Mouse (Mus musculus): ENCODE measurements at regions not wholly inside any gene's neighbourhood (a gene's known extent, or its start where the extent isn't known, plus 50 kb on each side); places are given as distances from the start of the nearest gene placed in this dataset.

DNA sequence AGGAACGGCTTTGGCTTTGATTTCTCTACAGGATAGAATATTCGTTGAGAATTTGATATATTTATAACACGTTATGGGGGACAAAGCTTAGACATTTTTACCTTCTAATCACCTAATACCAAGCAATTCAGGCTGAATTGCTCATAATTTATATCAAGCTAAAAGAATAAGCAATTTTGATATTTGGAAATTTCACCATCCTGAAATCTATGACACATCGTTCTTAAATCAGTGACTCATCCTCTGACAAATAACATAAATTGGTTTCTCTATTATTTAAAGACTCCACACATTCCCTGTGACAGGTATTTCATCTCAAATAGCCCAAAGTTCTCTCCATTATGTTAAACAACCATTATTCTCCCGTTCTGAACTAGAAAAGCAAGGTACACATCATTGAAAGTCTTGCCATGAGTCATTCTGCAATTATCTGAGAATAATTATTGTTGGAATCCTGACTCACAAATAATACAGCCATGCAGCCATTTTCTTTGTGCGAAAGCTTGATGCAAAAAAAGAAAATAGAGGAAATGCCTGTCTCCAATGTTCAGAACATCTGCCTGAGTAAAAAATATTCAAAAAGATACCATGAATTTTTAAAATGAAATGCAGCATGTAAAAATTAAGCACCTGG, 182.3 kb upstream of the BC052040 start:
- no peak for DNase-seq (ENCODE audit: low read depth, low spot score)
- H3K27ac ChIP-seq (ENCODE audit: control insufficient read depth, low read depth, low read length), result no peak overlapping the region
- no peaks in the 10 kb centered on the region for H3K27me3 ChIP-seq (ENCODE audit: control insufficient read depth in 1 of 2, insufficient read depth in 2 of 2, low read length in 2 of 2)
- H3K9me3 ChIP-seq (replicated peaks; ENCODE audit: insufficient read depth, low read length), result no peaks in the 10 kb centered on the region
- no peak overlapping the region for H3K9ac ChIP-seq (ENCODE audit: control insufficient read depth, low read depth, low read length, poor library complexity, severe bottlenecking)
- no peak overlapping the region for H3K4me3 ChIP-seq (ENCODE audit: control insufficient read depth in 1 of 2, insufficient read depth in 1 of 2, low read depth in 2 of 2, low read length in 2 of 2)
- no peaks in the 10 kb centered on the region for H3K36me3 ChIP-seq (ENCODE audit: control insufficient read depth in 1 of 2, insufficient read depth in 2 of 2, low read length in 2 of 2)
- H3K4me1 ChIP-seq (ENCODE audit: control insufficient read depth in 1 of 2, insufficient read depth in 2 of 2, low read length in 2 of 2), result no peaks in the 10 kb centered on the region
- TF ChIP-seq HCFC1 (IDR thresholded peaks at IDR 0.05; ENCODE audit: low read depth, low read length) (no peak), ZKSCAN1 (IDR thresholded peaks at IDR 0.05; ENCODE audit: low read depth, low read length) (no peak), ZMIZ1 (IDR thresholded peaks at IDR 0.05; ENCODE audit: low read depth, low read length) (no peak), MAX (IDR thresholded peaks at IDR 0.05; ENCODE audit: low read length) (no peak), POLR2A (IDR thresholded peaks at IDR 0.05; ENCODE audit: control insufficient read depth in 1 of 2, insufficient read depth in 1 of 2, low read depth in 1 of 2, low read length in 2 of 2, poor library complexity in 1 of 2) (no peak), E2F4 (IDR thresholded peaks at IDR 0.05; ENCODE audit: borderline replicate concordance, low read depth, low read length) (no peak), TBP (IDR thresholded peaks at IDR 0.05; ENCODE audit: low read depth, low read length) (no peak), KAT2A (conservative IDR thresholded peaks at IDR 0.05; ENCODE audit: low read depth, low read length) (no peak), NELFE (IDR thresholded peaks at IDR 0.05; ENCODE audit: low read depth, low read length) (no peak)
- no peaks in the 10 kb centered on the region for H3K79me2 ChIP-seq (ENCODE audit: control insufficient read depth, insufficient read depth, low read length, poor library complexity)

DNA sequence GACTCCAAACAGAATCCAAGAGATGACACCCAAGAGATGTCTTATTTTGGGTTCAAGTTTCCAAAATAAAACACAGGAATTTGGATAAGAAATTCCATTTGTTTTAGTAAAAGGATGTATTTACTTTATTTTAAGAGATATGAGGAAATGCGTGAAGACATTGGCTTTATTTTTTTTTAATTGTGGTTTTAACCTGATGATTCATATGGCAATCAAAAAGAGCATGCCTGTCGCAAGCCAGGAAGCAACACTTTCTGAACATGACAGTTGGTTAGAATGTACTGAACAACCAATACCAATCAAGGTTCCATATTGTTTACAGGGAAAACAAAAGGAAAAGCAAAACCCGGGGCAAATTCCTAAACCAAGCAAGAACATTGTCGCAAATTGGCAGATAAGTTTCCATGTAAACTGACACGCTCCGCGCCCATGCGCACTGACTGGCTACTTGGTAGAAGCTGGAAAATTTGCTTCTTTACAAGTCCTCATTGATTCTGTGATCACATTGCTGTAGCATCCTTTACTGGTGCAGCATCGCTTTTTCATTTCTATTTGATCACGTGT, 181.4 kb upstream of the BC052040 start:
- Histone ChIP-seq H3K27ac (ENCODE audit: control insufficient read depth, low read depth, low read length) (no peak overlapping the region), H3K9me3 (replicated peaks; ENCODE audit: insufficient read depth, low read length) (no peaks in the 10 kb centered on the region), H3K4me3 (ENCODE audit: control insufficient read depth in 1 of 2, insufficient read depth in 1 of 2, low read depth in 2 of 2, low read length in 2 of 2) (no peak overlapping the region), H3K27me3 (ENCODE audit: control insufficient read depth in 1 of 2, insufficient read depth in 2 of 2, low read length in 2 of 2) (no peaks in the 10 kb centered on the region), H3K4me1 (ENCODE audit: control insufficient read depth in 1 of 2, insufficient read depth in 2 of 2, low read length in 2 of 2) (no peaks in the 10 kb centered on the region), H3K79me2 (ENCODE audit: control insufficient read depth, insufficient read depth, low read length, poor library complexity) (no peaks in the 10 kb centered on the region), H3K9ac (ENCODE audit: control insufficient read depth, low read depth, low read length, poor library complexity, severe bottlenecking) (no peak overlapping the region), H3K36me3 (ENCODE audit: control insufficient read depth in 1 of 2, insufficient read depth in 2 of 2, low read length in 2 of 2) (no peaks in the 10 kb centered on the region)
- no peak for DNase-seq (ENCODE audit: low read depth, low spot score)
- TF ChIP-seq TCF12 (IDR thresholded peaks at IDR 0.05; ENCODE audit: low read depth, low read length), result no peak
- TF ChIP-seq EP300 (IDR thresholded peaks at IDR 0.05; ENCODE audit: low read depth in 1 of 2, low read length in 2 of 2), result no peak
- TF ChIP-seq GATA1 (IDR thresholded peaks at IDR 0.05; ENCODE audit: low read depth, low read length), result no peak
- TF ChIP-seq CHD2 (IDR thresholded peaks at IDR 0.05; ENCODE audit: low read length), result no peak
- no peak for TF ChIP-seq UBTF (IDR thresholded peaks at IDR 0.05; ENCODE audit: borderline replicate concordance, insufficient read depth, low read depth, low read length)
- TF ChIP-seq E2F4 (IDR thresholded peaks at IDR 0.05; ENCODE audit: borderline replicate concordance, low read depth, low read length), result no peak
- no peak for TF ChIP-seq SIN3A (IDR thresholded peaks at IDR 0.05; ENCODE audit: low read length)
- no peak for TF ChIP-seq MAZ (IDR thresholded peaks at IDR 0.05; ENCODE audit: low read depth, low read length)
- TF ChIP-seq ZKSCAN1 (IDR thresholded peaks at IDR 0.05; ENCODE audit: low read depth, low read length), result no peak
- no peak for TF ChIP-seq CTCF (IDR thresholded peaks at IDR 0.05 in 2 of 3, conservative IDR thresholded peaks at IDR 0.05 in 1 of 3; ENCODE audit: control insufficient read depth in 1 of 3, insufficient read depth in 1 of 3, low read depth in 2 of 3, low read length in 3 of 3, poor library complexity in 1 of 3, severe bottlenecking in 1 of 3)
- no peak for TF ChIP-seq USF2 (IDR thresholded peaks at IDR 0.05; ENCODE audit: borderline replicate concordance in 1 of 2, insufficient read depth in 1 of 2, low read depth in 1 of 2, low read length in 2 of 2)
- TF ChIP-seq RAD21 (IDR thresholded peaks at IDR 0.05; ENCODE audit: low read depth, low read length), result no peak
- TF ChIP-seq MAFK (IDR thresholded peaks at IDR 0.05; ENCODE audit: borderline replicate concordance, low read depth, low read length), result no peak
- TF ChIP-seq NRF1 (IDR thresholded peaks at IDR 0.05; ENCODE audit: insufficient read depth, low read depth, low read length, poor library complexity, severe bottlenecking), result no peak
- no peak for TF ChIP-seq MEF2A (IDR thresholded peaks at IDR 0.05; ENCODE audit: extremely low read depth, insufficient replicate concordance, low read depth, low read length, poor library complexity, severe bottlenecking)
- TF ChIP-seq TBP (IDR thresholded peaks at IDR 0.05; ENCODE audit: low read depth, low read length), result no peak
- no peak for TF ChIP-seq MYC (IDR thresholded peaks at IDR 0.05; ENCODE audit: low read depth, low read length)
- no peak for TF ChIP-seq CHD1 (IDR thresholded peaks at IDR 0.05; ENCODE audit: low read depth, low read length)
- no peak for TF ChIP-seq POLR2AphosphoS2 (IDR thresholded peaks at IDR 0.05; ENCODE audit: low read length)
- TF ChIP-seq ETS1 (IDR thresholded peaks at IDR 0.05; ENCODE audit: low read depth, low read length), result no peak

Data from MEL (cell line).